In the genomic region with DNA sequence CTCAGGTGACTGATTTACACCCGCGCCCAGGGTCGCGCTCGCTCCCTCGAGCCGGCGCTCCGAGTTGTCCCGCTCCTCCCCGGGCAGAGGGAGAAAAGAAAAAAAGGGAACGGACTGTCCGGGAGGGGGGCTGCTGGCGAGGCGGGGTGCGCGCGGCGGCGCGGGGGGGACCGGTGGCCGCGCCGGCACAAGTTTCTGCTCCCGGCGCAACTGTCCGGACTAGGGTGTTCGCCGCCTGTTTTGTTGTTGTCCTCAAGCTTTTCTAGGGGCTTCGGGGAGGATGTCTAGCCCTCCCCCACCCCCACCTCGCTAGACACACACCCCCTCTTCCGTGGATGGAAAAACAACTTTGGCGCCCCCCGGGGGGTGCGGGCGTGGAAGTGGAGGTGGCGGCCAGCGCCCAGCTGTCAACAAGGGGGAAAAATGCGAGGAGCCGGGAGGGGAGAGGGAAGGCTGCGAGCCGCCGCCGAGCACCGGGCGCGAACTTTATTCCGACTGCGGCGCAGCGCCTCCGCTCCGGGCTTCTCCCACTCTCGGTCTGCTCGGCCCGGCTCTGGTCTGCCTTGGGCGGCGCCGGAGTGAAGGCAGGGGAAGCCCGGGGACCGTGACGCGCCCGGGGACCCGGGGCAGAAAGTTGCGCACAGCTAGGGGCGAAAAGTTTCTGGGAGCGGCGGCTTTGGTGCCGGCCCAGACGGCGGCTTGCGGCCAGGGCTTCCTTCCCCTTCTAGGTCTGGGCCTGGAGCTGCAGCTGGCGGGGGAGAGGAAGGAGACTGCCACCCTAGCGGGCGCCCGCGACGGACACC, we compare ENCODE assay signal across 8 mouse cellular contexts. TPM values are rescaled to one million over a fixed set of nuclear protein-coding genes. Genes with fewer than 3 reads are reported as not detected.
A peak's percentile ranks its signal among the peaks of the same experiment; 100 is the strongest.
DNase-seq lines count a peak whose midpoint lies in the region; ATAC-seq lines count a peak whose summit lies in the region.

Gene Bnc2, minus strand, starts transcription at position 105 of the 803 bp plus-strand sequence.

- H3K9ac ChIP-seq in forebrain, embryonic 11.5 days (ENCODE audit: low read length), result peak within 1 kb of the TSS; percentile 57
- H3K9ac ChIP-seq in stomach, embryonic 14.5 days (replicated peaks; ENCODE audit: low read depth, low read length), result peak within 1 kb of the TSS; percentile 80

- peaks cover 49% of the 10 kb centered on the region for H3K27me3 ChIP-seq in forebrain, embryonic 11.5 days (ENCODE audit: control insufficient read depth, insufficient read depth, low read length)
- H3K27me3 ChIP-seq in megakaryocyte, embryonic 14.5 days (replicated peaks), result peaks cover 75% of the 10 kb centered on the region
- H3K27me3 ChIP-seq in stomach, embryonic 14.5 days (ENCODE audit: control insufficient read depth, insufficient read depth, low read length), result no peaks in the 10 kb centered on the region

- H3K4me2 ChIP-seq in forebrain, embryonic 11.5 days (ENCODE audit: low read depth, low read length, severe bottlenecking), result peak within 1 kb of the TSS; percentile 97
- H3K4me2 ChIP-seq in stomach, embryonic 14.5 days (replicated peaks; ENCODE audit: low read depth, low read length), result peak within 1 kb of the TSS; percentile 77

- H3K36me3 ChIP-seq in forebrain, embryonic 11.5 days (ENCODE audit: control insufficient read depth, insufficient read depth, low read length), result no peaks in the 10 kb centered on the region
- no peaks in the 10 kb centered on the region for H3K36me3 ChIP-seq in megakaryocyte, embryonic 14.5 days (replicated peaks; ENCODE audit: low read length)
- H3K36me3 ChIP-seq in stomach, embryonic 14.5 days (ENCODE audit: control insufficient read depth, insufficient read depth, low read length), result no peaks in the 10 kb centered on the region

- DNase-seq in ES-CJ7 (ENCODE audit: low read depth, low spot score), result peak; percentile 75
- peak; percentile 65 for DNase-seq in adipocyte (ENCODE audit: low spot score)
- peak; percentile 80 for DNase-seq in forebrain, embryonic 11.5 days (ENCODE audit: low spot score)
- peak; percentile 55 to 58 for DNase-seq in heart, postnatal 10 days
- peak; percentile 36 to 64 for DNase-seq in kidney, postnatal 36 days
- no peak for DNase-seq in T-cell, adult 2 months (ENCODE audit: low spot score)

- intact Hi-C loops in heart, postnatal 10 days (cut with DNase I), result loop anchor here (5.0 to 10.0 kb wide), 2 partner anchors 128 to 881 kb away; no protein-coding TSS in a partner anchor

- no peaks in the 10 kb centered on the region for H3K9me3 ChIP-seq in forebrain, embryonic 11.5 days (ENCODE audit: control insufficient read depth, low read length)
- peaks cover 3% of the 10 kb centered on the region; the same call in 1 of the 2 replicates for H3K9me3 ChIP-seq in megakaryocyte, embryonic 14.5 days
- no peaks in the 10 kb centered on the region for H3K9me3 ChIP-seq in stomach, embryonic 14.5 days (ENCODE audit: control insufficient read depth, low read depth, low read length)

- H3K4me3 ChIP-seq in forebrain, embryonic 11.5 days (ENCODE audit: low read depth, low read length), result peak within 1 kb of the TSS; percentile 69
- H3K4me3 ChIP-seq in megakaryocyte, embryonic 14.5 days (replicated peaks), result peak within 1 kb of the TSS; percentile 89
- H3K4me3 ChIP-seq in stomach, embryonic 14.5 days (ENCODE audit: low read depth, low read length), result peak within 1 kb of the TSS; percentile 74

- peak; percentile 64 for ATAC-seq in forebrain, embryonic 11.5 days (replicated peaks; ENCODE audit: low FRiP score)
- ATAC-seq in stomach, embryonic 14.5 days (ENCODE audit: insufficient number of reproducible peaks, insufficient read depth, low FRiP score, low read depth), result peak; percentile 64; the same call in 1 of the 2 replicates

- WGBS in forebrain, embryonic 11.5 days, result under 1% methylated on average over 77 of the region's 80 CpGs
- WGBS in stomach, embryonic 14.5 days, result under 1% methylated on average over 79 of the region's 80 CpGs

- H3K4me1 ChIP-seq in forebrain, embryonic 11.5 days (replicated peaks; ENCODE audit: control insufficient read depth, insufficient read depth, low read length), result peaks cover 10% of the 10 kb centered on the region; the same call in 1 of the 2 replicates
- H3K4me1 ChIP-seq in megakaryocyte, embryonic 14.5 days, result peaks cover 21% of the 10 kb centered on the region
- peaks cover 9% of the 10 kb centered on the region; the same call in 1 of the 2 replicates for H3K4me1 ChIP-seq in stomach, embryonic 14.5 days (ENCODE audit: control insufficient read depth, insufficient read depth, low read length)

- H3K27ac ChIP-seq in forebrain, embryonic 11.5 days (ENCODE audit: low read depth, low read length), result 0 out of 2 replicates have a peak within 1 kb of the TSS, but pooled peaks have one; percentile 25
- H3K27ac ChIP-seq in stomach, embryonic 14.5 days (ENCODE audit: low read length), result peak within 1 kb of the TSS; percentile 97

RNA-seq across cellular contexts. Expression of gene Bnc2, which starts in this region (rescaled TPM):
- polyA plus RNA-seq in forebrain, embryonic 11.5 days (2014; fragmentation: Nextera tagmentation; extraction: Ambion mirVana), result 7.5 and 8.6 TPM in 2 replicates
- total RNA-seq in heart, postnatal 10 days (2021), result 1 to 10 TPM; 3.3 to 3.7 TPM
- not detected in 2 replicates for polyA plus RNA-seq in megakaryocyte, embryonic 14.5 days (2012; ENCODE audit: insufficient read depth, low replicate concordance)
- 28.3 and 35.7 TPM in 2 replicates for polyA plus RNA-seq in stomach, embryonic 14.5 days (2014; fragmentation: Nextera tagmentation; extraction: Ambion mirVana)
